Mouse (Mus musculus): ENCODE results near the gene Vamp4. TPM values are rescaled to one million over a fixed set of nuclear protein-coding genes. Genes with fewer than 3 reads are reported as not detected.
"Not testable (repeated sequence)": the region's sequence is repeated elsewhere in the genome, so short reads cannot be mapped to it uniquely, and the experiment has no call there.

The Vamp4 gene
- total and polyA plus RNA-seq, 2 experiments from 2014 or later, result 34.9 to 79.1 TPM

DNA sequence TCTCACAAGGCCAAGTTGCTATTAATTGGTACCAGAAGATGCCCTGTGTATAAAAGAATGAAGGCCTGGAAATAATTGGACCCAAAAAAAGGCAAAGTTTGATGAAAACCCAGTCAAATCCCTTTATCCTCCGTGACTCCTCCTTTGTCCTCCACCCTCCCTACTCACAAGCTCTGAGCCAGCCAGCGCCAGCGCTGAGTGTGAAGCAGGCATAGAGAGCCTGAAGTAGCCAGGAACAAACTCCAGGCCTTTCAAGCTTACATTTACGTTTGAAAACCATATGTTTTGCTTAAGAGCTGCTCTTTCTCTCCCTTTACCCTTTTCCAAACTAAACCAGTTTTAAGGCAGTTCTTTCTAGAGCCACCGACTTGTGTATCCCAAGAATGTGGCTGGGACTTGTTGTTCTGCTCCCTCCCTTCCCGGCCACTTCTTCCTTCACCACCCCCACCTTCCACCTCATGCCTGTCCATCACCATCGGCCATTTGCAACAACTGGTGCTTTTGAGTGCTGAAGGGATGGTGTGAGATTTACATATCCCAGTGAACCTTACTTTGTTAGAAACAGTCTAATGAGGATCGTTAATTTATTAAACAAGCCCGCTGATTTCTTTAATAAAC lies 39.4 kb downstream of the Vamp4 start:
- ATAC-seq (no peak), DNase-seq (no peak)
- no peak overlapping the region for H3K4me3 ChIP-seq (ENCODE audit: low read depth, low read length)
- no peak overlapping the region for H3K27ac ChIP-seq (ENCODE audit: low read depth, low read length)
- H3K4me2 ChIP-seq (ENCODE audit: low read depth), result no peak overlapping the region
- TF ChIP-seq CTCF (IDR thresholded peaks at IDR 0.05; ENCODE audit: low read depth), result no peak
- no peaks in the 10 kb centered on the region for H3K9me3 ChIP-seq (ENCODE audit: low read length)
- WGBS, result 32% methylated on average over 9 of the region's 9 CpGs
- H3K9ac ChIP-seq, result no peak overlapping the region
- no peaks in the 10 kb centered on the region for H3K36me3 ChIP-seq (ENCODE audit: insufficient read depth)
- H3K4me1 ChIP-seq (ENCODE audit: insufficient read depth), result no peaks in the 10 kb centered on the region
- H3K27me3 ChIP-seq (ENCODE audit: insufficient read depth, low read length), result no peaks in the 10 kb centered on the region

DNA sequence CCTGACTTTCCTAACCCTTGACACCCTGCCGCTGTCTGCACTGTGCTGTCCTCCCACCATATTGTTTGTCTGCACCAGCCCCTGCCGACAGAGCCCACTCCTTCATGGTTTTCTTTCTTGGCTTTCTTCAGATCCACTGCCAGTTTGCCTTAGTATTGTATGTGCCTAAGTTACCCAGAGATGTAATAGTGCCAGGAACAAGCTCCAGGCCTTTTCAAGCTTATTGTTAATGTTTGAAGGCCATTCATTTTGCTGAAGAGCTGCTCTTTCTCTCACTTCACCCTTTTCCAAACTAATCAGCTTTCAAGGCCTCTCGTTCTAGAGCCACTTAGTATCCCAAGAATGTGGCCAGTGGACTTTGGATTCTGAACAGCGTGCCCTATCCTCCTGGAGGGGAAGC lies 40.9 kb downstream of the Vamp4 start:
- WGBS, result 22% methylated on average over 4 of the region's 4 CpGs
- Histone ChIP-seq H3K27ac (ENCODE audit: low read depth, low read length) (no peak overlapping the region), H3K36me3 (ENCODE audit: insufficient read depth) (no peaks in the 10 kb centered on the region), H3K4me3 (ENCODE audit: low read depth, low read length) (no peak overlapping the region), H3K4me2 (ENCODE audit: low read depth) (no peak overlapping the region), H3K27me3 (ENCODE audit: insufficient read depth, low read length) (no peaks in the 10 kb centered on the region), H3K4me1 (ENCODE audit: insufficient read depth) (no peaks in the 10 kb centered on the region), H3K9ac (no peak overlapping the region), H3K9me3 (ENCODE audit: low read length) (no peaks in the 10 kb centered on the region)
- no peak for TF ChIP-seq CTCF (IDR thresholded peaks at IDR 0.05; ENCODE audit: low read depth)
- ATAC-seq (0 out of 2 replicates have a peak, but pooled peaks have one; percentile 15), DNase-seq (peak; percentile 12)

GRCm38 (mm10) chr1:162615511-162615910 lies 45.2 kb downstream of the Vamp4 start:
- no peaks in the 10 kb centered on the region for H3K36me3 ChIP-seq (ENCODE audit: insufficient read depth)
- no peak overlapping the region for H3K9ac ChIP-seq
- ATAC-seq (peak; percentile 97), DNase-seq (peak; percentile 73)
- no peaks in the 10 kb centered on the region for H3K9me3 ChIP-seq (ENCODE audit: low read length)
- TF ChIP-seq CTCF (IDR thresholded peaks at IDR 0.05; ENCODE audit: low read depth), result peak; percentile 29; the same call in 1 of the 2 replicates
- no peaks in the 10 kb centered on the region for H3K27me3 ChIP-seq (ENCODE audit: insufficient read depth, low read length)
- no peaks in the 10 kb centered on the region for H3K4me1 ChIP-seq (ENCODE audit: insufficient read depth)
- H3K27ac ChIP-seq (ENCODE audit: low read depth, low read length), result no peak overlapping the region
- H3K4me3 ChIP-seq (ENCODE audit: low read depth, low read length), result no peak overlapping the region
- no peak overlapping the region for H3K4me2 ChIP-seq (ENCODE audit: low read depth)
- WGBS, result 73% methylated on average over 1 of the region's 1 CpGs

DNA sequence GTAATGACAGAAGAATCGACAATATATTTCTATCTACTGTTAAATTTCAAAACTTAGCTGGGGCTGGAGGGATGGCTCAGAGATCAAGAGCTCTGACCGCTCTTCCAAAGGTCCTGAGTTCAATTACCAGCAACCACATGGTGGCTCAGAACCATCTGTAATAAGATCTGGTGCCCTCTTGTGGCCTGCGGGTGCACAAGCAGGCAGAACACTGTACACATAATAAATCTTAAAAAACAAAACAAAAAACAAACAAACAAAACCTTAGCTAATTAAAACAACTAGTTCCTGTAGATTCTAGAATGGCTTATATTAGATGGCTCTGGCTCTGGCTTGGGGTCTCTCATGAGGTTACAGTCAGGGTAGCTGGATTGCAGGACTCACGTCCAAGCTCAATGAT lies 50.2 kb downstream of the Vamp4 start:
- Histone ChIP-seq H3K9ac (no peak overlapping the region), H3K4me2 (ENCODE audit: low read depth) (no peak overlapping the region), H3K9me3 (ENCODE audit: low read length) (no peaks in the 10 kb centered on the region), H3K27me3 (ENCODE audit: insufficient read depth, low read length) (no peaks in the 10 kb centered on the region), H3K36me3 (ENCODE audit: insufficient read depth) (no peaks in the 10 kb centered on the region), H3K27ac (ENCODE audit: low read depth, low read length) (no peak overlapping the region), H3K4me1 (ENCODE audit: insufficient read depth) (0 out of 2 replicates have a peak, but pooled peaks cover 2% of the 10 kb centered on the region), H3K4me3 (ENCODE audit: low read depth, low read length) (no peak overlapping the region)
- WGBS, result 73% methylated on average over 4 of the region's 4 CpGs
- DNase-seq, result no peak
- peak; percentile 32; the same call in 1 of the 2 replicates for TF ChIP-seq CTCF (IDR thresholded peaks at IDR 0.05; ENCODE audit: low read depth)
- ATAC-seq, result no peak

DNA sequence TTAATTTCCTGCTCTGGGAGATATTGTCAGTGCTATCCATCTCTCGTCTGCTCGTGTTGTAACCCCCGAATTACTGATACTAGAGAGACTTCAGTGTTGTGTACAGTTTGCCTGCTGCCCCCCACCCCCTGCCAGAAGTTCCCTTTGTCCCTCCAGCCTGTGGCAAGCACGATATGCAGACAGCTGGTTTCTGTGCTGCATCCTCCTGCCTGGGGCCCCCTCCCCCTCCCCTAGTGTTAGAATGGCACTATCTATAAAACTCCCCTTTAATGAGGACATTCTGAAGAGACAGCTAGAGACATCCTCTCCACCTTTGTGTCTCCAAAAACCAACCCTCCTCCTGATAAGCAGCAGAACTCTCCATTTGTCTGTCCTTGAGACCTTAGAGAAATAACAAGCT lies 53.6 kb downstream of the Vamp4 start:
- no peak overlapping the region for H3K4me3 ChIP-seq (ENCODE audit: low read depth, low read length)
- H3K4me2 ChIP-seq (ENCODE audit: low read depth), result no peak overlapping the region
- H3K27me3 ChIP-seq (ENCODE audit: insufficient read depth, low read length), result no peaks in the 10 kb centered on the region
- WGBS, result 50% methylated on average over 4 of the region's 4 CpGs
- DNase-seq, result no peak
- H3K4me1 ChIP-seq (ENCODE audit: insufficient read depth), result 0 out of 2 replicates have a peak, but pooled peaks cover 2% of the 10 kb centered on the region
- no peaks in the 10 kb centered on the region for H3K36me3 ChIP-seq (ENCODE audit: insufficient read depth)
- no peak overlapping the region for H3K9ac ChIP-seq
- no peak for ATAC-seq
- no peaks in the 10 kb centered on the region for H3K9me3 ChIP-seq (ENCODE audit: low read length)
- H3K27ac ChIP-seq (ENCODE audit: low read depth, low read length), result no peak overlapping the region
- no peak for TF ChIP-seq CTCF (IDR thresholded peaks at IDR 0.05; ENCODE audit: low read depth)

DNA sequence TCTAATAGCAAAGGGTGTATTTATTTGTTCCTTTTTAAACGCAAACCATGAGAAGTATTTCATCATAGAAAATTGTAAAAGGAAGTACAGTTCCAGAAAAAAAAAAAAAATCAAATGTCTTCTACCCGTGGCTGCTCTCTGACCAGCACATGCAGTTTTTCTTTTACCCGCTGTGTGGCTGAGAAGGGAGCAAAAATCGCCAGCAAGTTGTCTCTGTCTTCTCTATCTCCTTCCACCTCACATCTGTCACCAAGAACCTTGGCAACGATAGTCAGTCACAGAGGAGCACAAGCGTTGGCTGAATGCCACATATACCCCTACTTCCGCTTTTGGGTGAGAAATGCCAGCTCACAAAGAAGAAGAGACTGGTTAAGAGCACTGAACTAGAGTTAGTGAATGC lies 54.9 kb downstream of the Vamp4 start:
- TF ChIP-seq CTCF (IDR thresholded peaks at IDR 0.05; ENCODE audit: low read depth), result no peak
- H3K4me1 ChIP-seq (ENCODE audit: insufficient read depth), result 0 out of 2 replicates have a peak, but pooled peaks cover 2% of the 10 kb centered on the region
- H3K9me3 ChIP-seq (ENCODE audit: low read length), result no peaks in the 10 kb centered on the region
- H3K9ac ChIP-seq, result no peak overlapping the region
- WGBS, result 38% methylated on average over 7 of the region's 7 CpGs
- no peak overlapping the region for H3K27ac ChIP-seq (ENCODE audit: low read depth, low read length)
- no peak overlapping the region for H3K4me2 ChIP-seq (ENCODE audit: low read depth)
- no peaks in the 10 kb centered on the region for H3K27me3 ChIP-seq (ENCODE audit: insufficient read depth, low read length)
- no peaks in the 10 kb centered on the region for H3K36me3 ChIP-seq (ENCODE audit: insufficient read depth)
- no peak overlapping the region for H3K4me3 ChIP-seq (ENCODE audit: low read depth, low read length)
- peak; percentile 35 for DNase-seq
- ATAC-seq, result no peak

DNA sequence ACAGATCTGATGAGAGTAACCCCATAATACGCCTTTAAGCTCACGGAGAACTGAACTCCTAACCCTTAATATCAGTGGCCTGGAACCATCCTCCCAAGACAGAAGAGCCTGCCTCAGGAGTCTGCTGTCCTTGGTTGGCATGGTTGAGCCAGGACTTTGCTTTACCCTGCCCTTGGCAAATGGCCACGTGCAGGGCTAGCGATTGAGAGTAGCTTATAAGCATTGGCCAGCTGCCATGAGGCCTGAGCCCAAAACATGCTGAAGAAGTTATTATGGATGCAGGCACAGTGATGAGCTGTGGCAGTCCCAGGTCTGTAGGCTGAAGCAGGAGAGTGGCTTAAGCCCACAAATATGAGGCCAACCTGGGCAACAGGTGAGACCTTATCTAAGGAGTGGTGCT lies 57.5 kb downstream of the Vamp4 start:
- not testable (repeated sequence) for H3K4me3 ChIP-seq (ENCODE audit: low read depth, low read length); H3K36me3 ChIP-seq (ENCODE audit: insufficient read depth); H3K4me1 ChIP-seq (ENCODE audit: insufficient read depth); DNase-seq; ATAC-seq; H3K27ac ChIP-seq (ENCODE audit: low read depth, low read length); H3K9ac ChIP-seq; H3K9me3 ChIP-seq (ENCODE audit: low read length); H3K27me3 ChIP-seq (ENCODE audit: insufficient read depth, low read length); H3K4me2 ChIP-seq (ENCODE audit: low read depth)
- WGBS, result 67% methylated on average over 4 of the region's 4 CpGs

DNA sequence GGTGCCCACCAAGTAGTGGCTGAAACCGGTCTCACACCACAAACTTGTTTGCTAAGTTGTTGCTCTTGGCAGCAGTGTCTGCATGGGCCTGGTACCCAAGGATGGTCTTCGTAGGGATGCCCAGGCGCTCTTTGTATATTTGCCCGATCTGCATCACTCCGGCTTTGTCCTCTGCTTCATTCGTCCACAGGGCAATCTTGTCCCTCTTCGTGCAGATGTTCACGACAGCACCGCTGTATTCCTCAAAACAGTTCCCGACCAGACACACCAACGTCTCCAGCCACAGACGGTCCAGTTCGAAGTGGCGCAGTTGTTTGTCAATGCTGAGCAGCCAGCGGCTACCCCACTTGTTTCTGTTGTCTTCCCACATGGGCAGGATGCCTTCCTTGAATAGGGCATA lies 58.0 kb downstream of the Vamp4 start:
- not testable (repeated sequence) for H3K9me3 ChIP-seq (ENCODE audit: low read length); H3K36me3 ChIP-seq (ENCODE audit: insufficient read depth); H3K9ac ChIP-seq; ATAC-seq; H3K4me2 ChIP-seq (ENCODE audit: low read depth); H3K4me1 ChIP-seq (ENCODE audit: insufficient read depth); H3K27ac ChIP-seq (ENCODE audit: low read depth, low read length); H3K4me3 ChIP-seq (ENCODE audit: low read depth, low read length); DNase-seq; H3K27me3 ChIP-seq (ENCODE audit: insufficient read depth, low read length)
- WGBS, result 95% methylated on average over 15 of the region's 15 CpGs

DNA sequence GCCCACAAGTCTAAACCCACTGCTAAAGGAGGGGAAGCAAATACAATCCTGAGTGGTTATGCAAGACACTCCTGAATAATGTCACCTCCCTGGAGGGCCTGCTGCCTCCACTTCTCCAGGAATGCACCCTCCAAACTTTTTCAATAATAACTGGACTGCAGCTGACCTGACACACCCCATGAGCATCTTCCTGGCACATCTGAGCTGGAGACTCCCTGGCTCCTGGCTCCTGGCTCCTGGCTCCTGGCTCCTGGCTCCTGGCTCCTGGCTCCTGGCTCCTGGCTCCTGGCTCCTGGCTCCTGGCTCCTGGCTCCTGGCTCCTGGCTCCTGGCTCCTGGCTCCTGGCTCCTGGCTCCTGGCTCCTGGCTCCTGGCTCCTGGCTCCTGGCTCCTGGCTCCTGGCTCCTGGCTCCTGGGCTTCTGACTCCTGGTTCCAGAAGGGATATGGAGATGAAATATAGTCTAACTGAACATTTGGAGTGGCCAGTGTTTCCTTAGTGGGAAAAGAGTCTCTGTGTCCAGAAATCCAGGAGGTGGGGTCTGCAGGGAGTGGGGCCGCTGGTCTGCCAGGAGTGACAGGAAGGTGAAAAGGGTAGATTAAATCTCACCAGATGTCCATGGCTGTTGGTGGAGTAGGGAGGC lies 65.1 kb downstream of the Vamp4 start:
- not testable (repeated sequence) for H3K4me3 ChIP-seq (ENCODE audit: low read depth, low read length); H3K36me3 ChIP-seq (ENCODE audit: insufficient read depth); H3K9me3 ChIP-seq (ENCODE audit: low read length); H3K9ac ChIP-seq; H3K4me2 ChIP-seq (ENCODE audit: low read depth); H3K4me1 ChIP-seq (ENCODE audit: insufficient read depth); H3K27ac ChIP-seq (ENCODE audit: low read depth, low read length); H3K27me3 ChIP-seq (ENCODE audit: insufficient read depth, low read length); DNase-seq; ATAC-seq
- 63% methylated on average over 1 of the region's 1 CpGs for WGBS
